Mouse (Mus musculus) myocyte (in vitro differentiated cells): ENCODE results near the gene Evx2. TPM values are rescaled to one million over a fixed set of nuclear protein-coding genes. Genes with fewer than 3 reads are reported as not detected.

ENCODE experiments used
- H3K27me3 ChIP-seq: one replicate; pipeline ENCODE4 v1.6.1; 2011; ENCODE audit not compliant: control insufficient read depth, insufficient read depth, insufficient read length
- H3K36me3 ChIP-seq: one replicate; pipeline ENCODE4 v1.6.1; 2011; ENCODE audit not compliant: control insufficient read depth, insufficient read depth
- H3K4me2 ChIP-seq: one replicate; pipeline ENCODE4 v1.6.1; 2011; ENCODE audit warnings: low read depth, control low read depth
- H3K4me3 ChIP-seq: one replicate; pipeline ENCODE4 v1.5.1; 2011; ENCODE audit warnings: mild to moderate bottlenecking, control low read depth, moderate library complexity
- H3K79me2 ChIP-seq: one replicate; pipeline ENCODE4 v1.6.1; 2011; ENCODE audit not compliant: control insufficient read depth, insufficient read depth
- H3ac ChIP-seq: one replicate; pipeline ENCODE4 v1.6.1; 2011; ENCODE audit not compliant: control insufficient read depth, insufficient read length
- CEBPB ChIP-seq: IDR thresholded peaks from 2 replicates; pipeline ENCODE4 v1.6.1; 2011; ENCODE audit warnings: mild to moderate bottlenecking, moderate library complexity; ENCODE audit not compliant: poor library complexity, insufficient read depth, severe bottlenecking
- E2F4 ChIP-seq: IDR thresholded peaks from one replicate; pipeline ENCODE4 v1.6.1; 2011; ENCODE audit warnings: mild to moderate bottlenecking, control low read depth, moderate library complexity; ENCODE audit not compliant: insufficient read depth
- MAX ChIP-seq: IDR thresholded peaks from one replicate; pipeline ENCODE4 v1.6.1; 2011; ENCODE audit warnings: low read depth, mild to moderate bottlenecking, control low read depth
- MYOD1 ChIP-seq, 3 experiments: IDR thresholded peaks; one replicate each; pipeline ENCODE4 v1.6.1; 2011; ENCODE audit warnings: control low read depth in 2 of 3, low read depth in 2 of 3, mild to moderate bottlenecking in 2 of 3, moderate library complexity in 1 of 3; ENCODE audit not compliant: insufficient read length in 2 of 3, control insufficient read depth in 1 of 3
- MYOG ChIP-seq, 3 experiments: IDR thresholded peaks; one replicate each; pipeline ENCODE4 v1.6.1; 2011; ENCODE audit warnings: control low read depth in 2 of 3, low read depth in 2 of 3, mild to moderate bottlenecking in 2 of 3; ENCODE audit not compliant: insufficient read length in 2 of 3, control insufficient read depth in 1 of 3, insufficient read depth in 1 of 3
- POLR2A ChIP-seq: IDR thresholded peaks from one replicate; pipeline ENCODE4 v1.6.1; 2011; ENCODE audit warnings: low read depth, mild to moderate bottlenecking, control low read depth, moderate library complexity; ENCODE audit not compliant: insufficient read length
- POLR2AphosphoS2 ChIP-seq: IDR thresholded peaks from one replicate; pipeline ENCODE4 v1.6.1; 2011; ENCODE audit warnings: low read depth, control low read depth; ENCODE audit not compliant: insufficient read length
- REST ChIP-seq: IDR thresholded peaks from one replicate; pipeline ENCODE4 v1.6.1; 2011; ENCODE audit warnings: mild to moderate bottlenecking, control low read depth, moderate library complexity; ENCODE audit not compliant: insufficient read depth, insufficient read length
- SRF ChIP-seq: IDR thresholded peaks from one replicate; pipeline ENCODE4 v1.6.1; 2011; ENCODE audit warnings: low read depth; ENCODE audit not compliant: control insufficient read depth, insufficient read length
- TCF12 ChIP-seq: IDR thresholded peaks from one replicate; pipeline ENCODE4 v1.6.1; 2011; ENCODE audit warnings: mild to moderate bottlenecking, control low read depth; ENCODE audit not compliant: poor library complexity, insufficient read depth, severe bottlenecking
- TCF3 ChIP-seq: IDR thresholded peaks from one replicate; pipeline ENCODE4 v1.6.1; 2011; ENCODE audit warnings: low read depth, control low read depth; ENCODE audit not compliant: insufficient read length
- USF1 ChIP-seq: IDR thresholded peaks from one replicate; pipeline ENCODE4 v1.6.1; 2011; ENCODE audit warnings: low read depth, mild to moderate bottlenecking, control low read depth, moderate library complexity
- polyA plus RNA-seq: library from polyadenylated mRNA; unstranded; fragments of >200 nt; fragmentation: generic; extraction: Trizol; gene quantifications from one replicate; pipeline ENCODE4 v1.2.1, GENCODE M21; 2012; ENCODE audit warnings: missing spikeins

The Evx2 gene
- polyA plus RNA-seq, 1 experiment = not detected

GRCm38 (mm10) chr2:74672481-74673362 is 13.4 kb upstream of the Evx2 start:
- H3ac ChIP-seq = no peak overlapping the region
- peaks cover 55% of the 10 kb centered on the region for H3K27me3 ChIP-seq
- H3K36me3 ChIP-seq = no peaks in the 10 kb centered on the region
- no peak overlapping the region for H3K4me3 ChIP-seq
- TF ChIP-seq MAX = no peak
- no peaks in the 10 kb centered on the region for H3K79me2 ChIP-seq
- H3K4me2 ChIP-seq = peak overlapping the region; percentile 53

GRCm38 (mm10) chr2:74671847-74672246 is 12.5 kb upstream of the Evx2 start:
- Histone ChIP-seq H3K4me2 (peak overlapping the region; percentile 53), H3K27me3 (peaks cover 57% of the 10 kb centered on the region), H3K4me3 (no peak overlapping the region), H3K36me3 (no peaks in the 10 kb centered on the region), H3ac (no peak overlapping the region), H3K79me2 (no peaks in the 10 kb centered on the region)
- no peak for TF ChIP-seq MAX
- no peak for TF ChIP-seq MYOD1 (IDR thresholded peaks at IDR 0.05; ENCODE audit: control insufficient read depth in 1 of 3, insufficient read length in 2 of 3, low read depth in 2 of 3)
- no peak for TF ChIP-seq POLR2AphosphoS2
- no peak for TF ChIP-seq CEBPB
- no peak for TF ChIP-seq SRF
- no peak for TF ChIP-seq POLR2A
- TF ChIP-seq E2F4 = no peak
- no peak for TF ChIP-seq REST
- no peak for TF ChIP-seq TCF12
- no peak for TF ChIP-seq USF1
- TF ChIP-seq MYOG (IDR thresholded peaks at IDR 0.05; ENCODE audit: control insufficient read depth in 1 of 3, insufficient read depth in 1 of 3, insufficient read length in 2 of 3, low read depth in 2 of 3) = no peak
- TF ChIP-seq TCF3 = no peak

- Histone ChIP-seq H3K27me3 (peaks cover 54% of the 10 kb centered on the region), H3K4me3 (no peak overlapping the region)
These were observed 11.4 kb upstream of the Evx2 start for GRCm38 (mm10) chr2:74670632-74671188.

GRCm38 (mm10) chr2:74669650-74670235 is 10.4 kb upstream of the Evx2 start:
- TF ChIP-seq MAX (no peak), POLR2A (no peak), SRF (no peak), POLR2AphosphoS2 (no peak), USF1 (no peak), TCF3 (no peak), MYOG (IDR thresholded peaks at IDR 0.05; ENCODE audit: control insufficient read depth in 1 of 3, insufficient read depth in 1 of 3, insufficient read length in 2 of 3, low read depth in 2 of 3) (no peak), E2F4 (no peak), MYOD1 (IDR thresholded peaks at IDR 0.05; ENCODE audit: control insufficient read depth in 1 of 3, insufficient read length in 2 of 3, low read depth in 2 of 3) (no peak), TCF12 (no peak), REST (no peak), CEBPB (no peak)
- no peak overlapping the region for H3K4me2 ChIP-seq
- no peaks in the 10 kb centered on the region for H3K79me2 ChIP-seq
- H3K36me3 ChIP-seq = no peaks in the 10 kb centered on the region
- no peak overlapping the region for H3ac ChIP-seq
- no peak overlapping the region for H3K4me3 ChIP-seq
- H3K27me3 ChIP-seq = peaks cover 44% of the 10 kb centered on the region

More at GRCm38 (mm10) chr2:74670632-74671188, 11.4 kb upstream of the Evx2 start:
- no peaks in the 10 kb centered on the region for H3K79me2 ChIP-seq
- no peak overlapping the region for H3ac ChIP-seq
- no peak overlapping the region for H3K4me2 ChIP-seq
- no peaks in the 10 kb centered on the region for H3K36me3 ChIP-seq
- TF ChIP-seq MAX (no peak), TCF12 (no peak), REST (no peak), POLR2AphosphoS2 (no peak), MYOD1 (IDR thresholded peaks at IDR 0.05; ENCODE audit: control insufficient read depth in 1 of 3, insufficient read length in 2 of 3, low read depth in 2 of 3) (no peak), TCF3 (no peak), SRF (no peak), MYOG (IDR thresholded peaks at IDR 0.05; ENCODE audit: control insufficient read depth in 1 of 3, insufficient read depth in 1 of 3, insufficient read length in 2 of 3, low read depth in 2 of 3) (no peak), CEBPB (no peak), E2F4 (no peak), POLR2A (no peak)
